Mouse (Mus musculus) embryonic facial prominence, embryonic 14.5 days (tissue): ENCODE data around the gene Kif11. TPM values are rescaled to one million over a fixed set of nuclear protein-coding genes. Genes with fewer than 3 reads are reported as not detected.

Source experiments
- ATAC-seq: fragments of 200-750 bp; cut with Nextera tagmentation; 2 replicates; pipeline ENCODE4 v1.8.0; 2017; ENCODE audit warnings: low read depth, moderate number of reproducible peaks, moderate TSS enrichment
- DNase-seq: peaks from one replicate; pipeline ENCODE4 v3.0.0-alpha.2; 2015; ENCODE audit warnings: low spot score
- H3K27ac ChIP-seq: fragments of 300-500 bp; sonication (generic); replicated peaks from 2 replicates; pipeline ENCODE4 v1.5.1; 2014; ENCODE audit warnings: low read depth, mild to moderate bottlenecking, low read length, moderate library complexity
- H3K27me3 ChIP-seq: fragments of 300-500 bp; sonication (generic); replicated peaks from 2 replicates; pipeline ENCODE4 v1.6.1; 2014; ENCODE audit warnings: low read length; ENCODE audit not compliant: control insufficient read depth, insufficient read depth
- H3K36me3 ChIP-seq: fragments of 300-500 bp; sonication (generic); 2 replicates; pipeline ENCODE4 v1.6.1; 2014; ENCODE audit warnings: low read length, mixed read lengths; ENCODE audit not compliant: control insufficient read depth, insufficient read depth
- H3K4me1 ChIP-seq: fragments of 300-500 bp; sonication (generic); 2 replicates; pipeline ENCODE4 v1.6.1; 2014; ENCODE audit warnings: antibody characterized with exemption, low read length; ENCODE audit not compliant: control insufficient read depth, insufficient read depth
- H3K4me2 ChIP-seq: fragments of 300-500 bp; sonication (generic); 2 replicates; pipeline ENCODE4 v1.6.1; 2014; ENCODE audit warnings: low read depth, mild to moderate bottlenecking, low read length, moderate library complexity, mixed read lengths
- H3K4me3 ChIP-seq: fragments of 300-500 bp; sonication (generic); 2 replicates; pipeline ENCODE4 v1.5.1; 2014; ENCODE audit warnings: low read depth, mild to moderate bottlenecking, low read length
- H3K9ac ChIP-seq: fragments of 300-500 bp; sonication (generic); 2 replicates; pipeline ENCODE4 v1.6.1; 2014; ENCODE audit warnings: low read depth, mild to moderate bottlenecking, low read length, moderate library complexity, mixed read lengths
- H3K9me3 ChIP-seq: fragments of 300-500 bp; sonication (generic); 2 replicates; pipeline ENCODE4 v1.6.1; 2016; ENCODE audit warnings: low read length; ENCODE audit not compliant: control insufficient read depth
- WGBS: fragments of 180-500 bp; shearing (Covaris S2); extraction: QIAGEN DNeasy Blood & Tissue Kit; methylation state at CpG from one replicate; pipeline ENCODE4 v1.1.7; 2014; 5-methylcytosine and 5-hydroxymethylcytosine counted together
- polyA plus RNA-seq: library from polyadenylated mRNA; unstranded; fragments of >200 nt; fragmentation: Nextera tagmentation; extraction: Ambion mirVana; gene quantifications from 2 replicates; pipeline ENCODE4 v1.2.1, GENCODE M21; 2014

Kif11 gene
- polyA plus RNA-seq, 1 experiment from 2014 or later, result 43.2 TPM

- WGBS, result 82% methylated on average over 4 of the region's 4 CpGs
Measured at GRCm38 (mm10) chr19:37369921-37370320, 6.3 kb upstream of the Kif11 start.

GRCm38 (mm10) chr19:37370356-37370755, 5.8 kb upstream of the Kif11 start:
- Histone ChIP-seq H3K4me3 (no peak overlapping the region), H3K27ac (no peak overlapping the region), H3K4me2 (no peak overlapping the region), H3K9ac (no peak overlapping the region), H3K36me3 (no peaks in the 10 kb centered on the region), H3K9me3 (no peaks in the 10 kb centered on the region), H3K4me1 (no peaks in the 10 kb centered on the region), H3K27me3 (no peaks in the 10 kb centered on the region)
- DNase-seq (no peak), ATAC-seq (no peak)
- WGBS, result 84% methylated on average over 5 of the region's 5 CpGs

More at GRCm38 (mm10) chr19:37369921-37370320, 6.3 kb upstream of the Kif11 start:
- Histone ChIP-seq H3K4me2 (no peak overlapping the region), H3K36me3 (no peaks in the 10 kb centered on the region), H3K9ac (no peak overlapping the region), H3K4me1 (no peaks in the 10 kb centered on the region), H3K9me3 (no peaks in the 10 kb centered on the region), H3K4me3 (no peak overlapping the region), H3K27me3 (no peaks in the 10 kb centered on the region), H3K27ac (no peak overlapping the region)
- DNase-seq (no peak), ATAC-seq (no peak)

- Histone ChIP-seq H3K36me3 (no peaks in the 10 kb centered on the region), H3K27me3 (no peaks in the 10 kb centered on the region), H3K4me2 (peak overlapping the region; percentile 64), H3K9me3 (no peaks in the 10 kb centered on the region), H3K4me3 (peak overlapping the region; percentile 94), H3K4me1 (peaks cover 10% of the 10 kb centered on the region; the same call in 1 of the 2 replicates), H3K27ac (peak overlapping the region; percentile 98), H3K9ac (peak overlapping the region; percentile 86)
- no peak for DNase-seq
- no peak for ATAC-seq
- WGBS, result 23% methylated on average over 7 of the region's 7 CpGs
Measured at GRCm38 (mm10) chr19:37374941-37375754, 1.1 kb upstream of the Kif11 start.

GRCm38 (mm10) chr19:37376841-37377240, 638 bp downstream of the Kif11 start:
- H3K9me3 ChIP-seq, result no peaks in the 10 kb centered on the region
- ATAC-seq (no peak), DNase-seq (no peak)
- H3K4me1 ChIP-seq, result peaks cover 10% of the 10 kb centered on the region; the same call in 1 of the 2 replicates
- peak overlapping the region; percentile 86 for H3K9ac ChIP-seq
- H3K4me2 ChIP-seq, result peak overlapping the region; percentile 64
- peak overlapping the region; percentile 94 for H3K4me3 ChIP-seq
- peak overlapping the region; percentile 98; the same call in 1 of the 2 replicates for H3K27ac ChIP-seq
- no peaks in the 10 kb centered on the region for H3K27me3 ChIP-seq
- under 1% methylated on average over 11 of the region's 11 CpGs for WGBS
- no peaks in the 10 kb centered on the region for H3K36me3 ChIP-seq

- Histone ChIP-seq H3K4me3 (peak overlapping the region; percentile 94), H3K9ac (peak overlapping the region; percentile 86), H3K4me1 (peaks cover 10% of the 10 kb centered on the region; the same call in 1 of the 2 replicates), H3K27ac (no peak overlapping the region), H3K36me3 (no peaks in the 10 kb centered on the region), H3K27me3 (no peaks in the 10 kb centered on the region), H3K4me2 (peak overlapping the region; percentile 64), H3K9me3 (no peaks in the 10 kb centered on the region)
- no peak for ATAC-seq
- 21% methylated on average over 8 of the region's 8 CpGs for WGBS
- no peak for DNase-seq
Measured at GRCm38 (mm10) chr19:37377404-37377990, 1.3 kb downstream of the Kif11 start.

GRCm38 (mm10) chr19:37378816-37379215, 2.6 kb downstream of the Kif11 start:
- H3K9me3 ChIP-seq, result no peaks in the 10 kb centered on the region
- no peak overlapping the region for H3K27ac ChIP-seq
- H3K4me1 ChIP-seq, result peaks cover 10% of the 10 kb centered on the region; the same call in 1 of the 2 replicates
- no peaks in the 10 kb centered on the region for H3K36me3 ChIP-seq
- H3K4me3 ChIP-seq, result no peak overlapping the region
- no peak for DNase-seq
- 86% methylated on average over 6 of the region's 6 CpGs for WGBS
- H3K9ac ChIP-seq, result no peak overlapping the region
- H3K4me2 ChIP-seq, result peak overlapping the region; percentile 64; the same call in 1 of the 2 replicates
- no peak for ATAC-seq
- no peaks in the 10 kb centered on the region for H3K27me3 ChIP-seq

DNA sequence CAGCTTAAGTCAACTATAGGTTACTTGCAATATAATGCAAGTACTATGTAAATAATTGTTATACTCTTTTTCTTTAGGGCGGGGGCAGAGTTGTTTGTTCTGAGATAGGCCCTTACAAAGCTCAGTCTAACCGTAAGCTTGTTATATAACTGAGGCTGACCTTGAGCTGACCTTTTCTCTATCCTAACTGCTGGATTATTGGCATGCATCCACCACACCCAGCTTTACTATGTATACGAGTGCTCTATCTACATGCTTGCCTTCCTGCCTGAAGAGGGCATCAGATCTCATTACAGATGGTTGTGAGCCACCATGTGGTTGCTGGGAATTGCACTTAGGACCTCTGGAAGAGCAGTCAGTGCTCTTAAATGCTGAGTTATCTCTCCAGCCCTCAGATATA, 9.9 kb downstream of the Kif11 start:
- no peak for DNase-seq
- H3K27me3 ChIP-seq, result no peaks in the 10 kb centered on the region
- H3K4me1 ChIP-seq, result no peaks in the 10 kb centered on the region
- H3K9ac ChIP-seq, result no peak overlapping the region
- peaks cover 59% of the 10 kb centered on the region for H3K36me3 ChIP-seq
- ATAC-seq, result no peak
- no peak overlapping the region for H3K27ac ChIP-seq
- no peaks in the 10 kb centered on the region for H3K9me3 ChIP-seq
- no peak overlapping the region for H3K4me3 ChIP-seq
- 78% methylated on average over 3 of the region's 3 CpGs for WGBS
- H3K4me2 ChIP-seq, result no peak overlapping the region

- Histone ChIP-seq H3K4me1 (no peaks in the 10 kb centered on the region), H3K4me2 (no peak overlapping the region), H3K9ac (no peak overlapping the region), H3K27me3 (no peaks in the 10 kb centered on the region), H3K9me3 (no peaks in the 10 kb centered on the region), H3K4me3 (no peak overlapping the region), H3K27ac (no peak overlapping the region), H3K36me3 (peaks cover 75% of the 10 kb centered on the region)
- DNase-seq (no peak), ATAC-seq (no peak)
- 90% methylated on average over 3 of the region's 3 CpGs for WGBS
Measured at GRCm38 (mm10) chr19:37391869-37392268, 15.7 kb downstream of the Kif11 start.
